Mouse (Mus musculus) ovary, postnatal 36 days (tissue): Measurements from ENCODE around the gene Manba.
"Not testable (repeated sequence)": the region's sequence is repeated elsewhere in the genome, so short reads cannot be mapped to it uniquely, and the experiment has no call there.

Experiments
- DNase-seq: peaks from one replicate; pipeline ENCODE4 v3.0.0; 2022; ENCODE audit warnings: low spot score, mixed read lengths

The Manba gene

GRCm38 (mm10) chr3:135486351-135486750 lies 940 bp downstream of the Manba start:
- DNase-seq = no peak

GRCm38 (mm10) chr3:135487803-135488202 lies 2.4 kb downstream of the Manba start:
- DNase-seq = no peak

GRCm38 (mm10) chr3:135489865-135490520 lies 4.6 kb downstream of the Manba start:
- no peak for DNase-seq

- no peak for DNase-seq
Measured at GRCm38 (mm10) chr3:135491102-135491501, 5.7 kb downstream of the Manba start.

DNA sequence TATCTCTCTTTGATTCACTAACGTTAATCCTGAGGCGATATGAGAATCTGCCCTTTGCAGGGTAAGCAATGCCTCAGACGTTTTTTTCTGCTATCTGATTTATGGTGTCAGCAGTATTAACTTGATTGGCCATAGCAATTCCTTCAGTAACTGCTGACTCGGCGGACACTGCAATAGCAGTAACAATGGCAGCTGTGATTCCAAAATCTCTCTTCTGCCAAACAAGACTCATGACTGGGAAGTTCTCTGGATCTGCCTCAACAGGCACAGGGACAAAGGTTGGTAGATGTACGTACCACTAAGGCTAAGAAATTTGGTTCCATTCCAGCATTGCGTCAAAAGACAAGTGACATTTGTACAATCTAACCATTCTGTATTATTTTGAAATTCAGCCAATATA lies 7.9 kb downstream of the Manba start:
- not testable (repeated sequence) for DNase-seq

DNA sequence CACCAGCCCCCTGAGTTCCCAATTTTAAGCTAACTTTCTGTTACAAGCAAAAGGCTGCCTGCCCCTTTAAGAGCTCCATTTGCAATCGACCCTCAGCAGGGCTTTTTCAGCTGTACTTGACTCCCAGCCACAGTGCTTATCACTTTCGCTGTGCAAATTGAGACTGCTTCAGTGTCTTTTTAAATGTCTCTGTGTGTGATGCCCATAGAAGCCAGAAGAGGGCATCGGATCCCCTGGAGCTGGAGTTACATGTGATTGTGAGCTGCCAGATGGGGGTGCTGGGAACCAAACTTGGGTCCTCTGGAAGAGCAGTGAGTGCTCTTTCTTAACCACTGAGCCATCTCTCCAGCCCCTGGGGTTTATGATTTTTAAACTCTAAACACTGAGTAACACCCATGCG lies 12.5 kb downstream of the Manba start:
- not testable (repeated sequence) for DNase-seq

DNA sequence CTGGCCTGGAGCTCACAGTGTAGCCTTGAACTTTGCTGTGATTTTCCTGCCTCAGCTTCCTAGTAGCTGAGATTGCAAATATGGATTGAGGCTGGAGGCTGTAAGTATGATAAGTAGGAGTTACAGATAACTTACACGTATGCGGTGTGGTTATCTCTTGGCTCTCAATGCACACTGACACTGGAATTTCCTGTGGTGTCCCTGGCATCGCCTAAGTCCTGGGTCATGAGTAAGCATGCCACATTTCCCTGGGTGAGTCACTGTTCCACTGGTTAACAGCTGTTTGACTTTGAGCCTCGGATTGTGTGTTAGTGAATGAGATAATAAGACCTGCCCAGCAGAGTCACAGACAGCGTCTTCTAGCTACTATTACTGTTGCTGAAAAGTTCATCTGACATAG lies 13.5 kb downstream of the Manba start:
- no peak for DNase-seq

GRCm38 (mm10) chr3:135503160-135503559 lies 17.7 kb downstream of the Manba start:
- DNase-seq = no peak

DNA sequence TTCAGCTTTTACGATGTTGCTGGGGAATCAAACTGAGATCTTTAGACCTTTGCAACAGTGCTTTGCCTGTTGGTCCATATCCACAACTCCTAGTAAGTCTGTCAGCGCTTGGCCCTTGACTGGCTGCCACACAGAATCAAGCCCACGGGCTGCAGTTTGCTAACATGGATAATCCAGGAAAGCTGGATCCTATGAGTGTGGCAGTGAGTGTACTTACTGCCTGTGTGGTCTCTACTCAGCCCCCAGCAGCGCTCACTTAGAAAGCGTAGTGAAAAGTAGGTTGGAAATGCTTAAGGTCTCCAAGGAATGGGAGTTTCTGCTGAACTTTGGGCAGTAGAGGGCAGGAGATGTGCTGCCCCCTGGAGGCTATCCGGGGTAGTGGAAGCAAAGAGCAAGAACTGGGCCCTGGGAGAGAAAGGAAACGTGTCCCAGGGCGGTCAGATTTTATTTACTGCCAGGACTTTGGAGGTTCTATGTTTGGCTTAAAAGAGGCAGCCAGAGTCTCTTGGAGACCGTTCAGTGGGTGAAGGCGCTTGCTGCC lies 20.0 kb downstream of the Manba start:
- DNase-seq = peak; percentile 58

DNA sequence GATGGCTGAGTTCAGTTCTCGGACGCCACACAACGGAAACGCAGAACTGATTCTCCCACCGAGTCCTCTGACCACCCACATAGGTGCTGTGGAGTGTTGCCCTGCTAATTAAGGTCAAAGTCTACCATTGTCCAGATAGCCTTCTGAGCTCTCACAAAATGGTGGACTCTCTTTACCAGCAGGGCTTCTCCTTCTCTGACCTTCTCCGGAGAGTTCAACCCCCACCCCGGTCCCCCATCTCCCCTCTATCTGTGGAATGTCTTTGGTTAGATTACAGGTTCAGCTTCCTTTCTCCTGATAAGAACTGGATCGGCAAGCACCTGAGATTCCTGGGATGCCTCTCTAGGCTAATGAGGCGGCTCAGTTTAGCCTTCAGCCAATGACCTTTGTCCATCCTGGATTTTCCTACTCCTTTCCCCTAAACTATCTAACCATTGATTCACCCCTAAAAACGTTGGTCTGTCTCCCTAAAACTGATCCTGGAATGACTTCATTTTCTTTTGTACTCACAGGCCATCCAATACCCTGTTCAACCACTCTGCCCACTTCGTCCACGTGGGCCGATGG lies 20.6 kb downstream of the Manba start:
- DNase-seq = no peak

DNA sequence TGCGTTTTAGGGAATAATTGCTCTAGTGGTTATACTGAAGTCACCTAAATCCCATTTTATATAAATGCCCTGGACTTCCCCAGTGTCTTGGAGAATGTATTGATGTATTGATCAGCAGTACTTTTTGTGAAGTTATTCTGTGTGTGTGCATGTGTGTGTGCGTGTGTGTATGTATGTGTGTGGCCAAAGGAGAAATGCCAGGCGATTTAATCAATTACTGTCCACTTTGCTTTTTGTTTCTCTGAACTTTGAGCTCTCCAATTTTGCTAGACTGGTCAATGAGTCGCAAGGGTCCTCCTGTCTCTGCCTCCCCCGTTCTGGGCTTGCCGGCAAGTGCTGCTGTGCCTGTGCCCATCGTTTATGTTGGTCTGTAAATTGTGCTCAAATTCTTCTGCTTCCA lies 22.1 kb downstream of the Manba start:
- DNase-seq = no peak

- no peak for DNase-seq
Measured at GRCm38 (mm10) chr3:135508191-135508590, 22.8 kb downstream of the Manba start.

GRCm38 (mm10) chr3:135510372-135510771 lies 25.0 kb downstream of the Manba start:
- DNase-seq = no peak

- DNase-seq = no peak
Measured at GRCm38 (mm10) chr3:135511683-135512082, 26.3 kb downstream of the Manba start.

GRCm38 (mm10) chr3:135513270-135513669 lies 27.9 kb downstream of the Manba start:
- no peak for DNase-seq

DNA sequence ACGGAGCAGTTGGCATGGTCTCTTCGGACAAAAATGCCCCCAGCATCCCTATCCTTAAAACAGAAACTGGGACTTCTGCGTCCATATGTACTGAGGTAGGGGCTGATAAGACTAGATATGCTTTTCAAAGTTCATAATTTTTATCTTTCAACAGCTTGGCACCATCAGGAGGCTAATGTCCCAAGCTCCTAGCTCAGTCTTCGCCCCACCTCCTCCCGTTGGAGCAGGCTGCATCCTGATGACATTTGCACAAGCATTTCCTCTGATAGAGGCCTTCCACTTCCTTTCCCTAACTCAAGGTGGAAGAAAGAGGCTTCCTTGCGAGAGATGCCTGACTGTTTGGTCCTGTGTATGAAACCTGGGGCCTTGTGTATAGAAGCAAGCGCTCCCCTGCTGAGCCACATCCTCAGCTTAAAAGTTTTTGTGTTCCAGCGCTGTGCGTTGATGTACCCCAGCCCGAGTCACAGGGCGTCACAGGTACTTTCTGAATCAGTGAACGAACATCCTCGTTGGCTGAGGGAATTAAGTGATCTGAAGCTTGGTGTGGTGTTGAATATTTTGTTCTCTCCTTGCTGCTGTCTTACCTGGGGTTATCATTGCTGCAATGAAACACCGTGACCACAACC lies 28.5 kb downstream of the Manba start:
- DNase-seq = no peak

DNA sequence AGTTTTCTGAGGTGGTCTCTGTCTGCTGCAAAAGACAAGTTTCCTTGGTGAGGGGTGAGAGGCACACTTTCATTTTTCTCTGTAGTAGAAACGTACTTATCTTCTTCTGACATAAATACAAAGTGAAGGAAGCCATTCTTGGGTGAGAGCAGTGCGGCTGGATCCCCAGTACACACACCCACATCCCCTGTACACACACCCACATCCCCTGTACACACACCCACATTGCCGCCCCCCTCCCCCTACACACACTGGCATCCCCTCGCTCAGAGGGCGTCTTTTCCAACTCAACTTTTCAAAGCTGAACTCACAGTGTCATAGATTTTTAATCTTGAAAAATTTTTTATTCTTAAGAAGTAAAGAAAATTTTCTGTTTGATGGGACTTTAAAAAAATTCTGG lies 29.8 kb downstream of the Manba start:
- DNase-seq = no peak

- no peak for DNase-seq
Measured at GRCm38 (mm10) chr3:135516891-135517290, 31.5 kb downstream of the Manba start.

DNA sequence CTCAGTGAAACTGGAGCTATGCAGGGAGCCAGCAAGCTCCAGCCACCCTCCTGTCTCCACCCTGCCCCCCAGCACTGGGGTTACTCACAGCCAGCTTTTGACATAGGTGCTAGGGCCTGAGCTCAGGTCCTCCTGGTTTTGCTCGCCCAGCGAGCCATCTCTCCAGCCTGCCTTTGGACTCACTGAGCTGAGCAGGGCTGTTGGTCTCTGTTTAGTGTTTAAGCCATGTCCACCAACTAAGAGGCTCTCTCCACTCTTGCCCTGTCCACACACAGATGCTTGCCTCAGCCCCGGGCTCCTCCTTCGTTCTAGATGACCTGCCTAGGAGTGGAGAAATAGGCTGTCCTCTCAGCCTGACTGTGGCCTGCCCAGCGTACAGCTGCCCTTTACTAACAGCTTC lies 33.5 kb downstream of the Manba start:
- DNase-seq = no peak

DNA sequence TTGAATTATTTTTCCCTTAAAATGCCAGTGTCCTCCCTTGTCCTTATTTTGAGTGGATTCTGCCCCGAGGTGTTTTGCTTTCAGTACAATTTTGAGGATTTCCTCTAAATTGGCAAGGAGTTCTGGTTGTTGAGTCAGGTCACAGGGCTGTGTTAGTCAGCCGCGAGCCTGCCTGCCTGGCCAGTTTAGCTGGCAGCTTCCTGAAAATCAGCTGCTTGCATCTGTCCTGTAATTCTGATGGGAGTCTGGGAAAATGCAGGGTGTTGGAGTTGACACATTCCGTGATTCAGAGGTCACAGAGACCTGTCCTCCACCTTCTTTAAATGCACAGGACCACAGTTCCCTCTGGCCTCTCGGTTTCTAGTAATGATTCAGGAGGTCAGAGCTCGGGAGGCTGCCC lies 34.2 kb downstream of the Manba start:
- DNase-seq = no peak

GRCm38 (mm10) chr3:135521963-135522362 lies 36.6 kb downstream of the Manba start:
- DNase-seq = peak; percentile 45

GRCm38 (mm10) chr3:135522618-135523355 lies 37.4 kb downstream of the Manba start:
- no peak for DNase-seq

DNA sequence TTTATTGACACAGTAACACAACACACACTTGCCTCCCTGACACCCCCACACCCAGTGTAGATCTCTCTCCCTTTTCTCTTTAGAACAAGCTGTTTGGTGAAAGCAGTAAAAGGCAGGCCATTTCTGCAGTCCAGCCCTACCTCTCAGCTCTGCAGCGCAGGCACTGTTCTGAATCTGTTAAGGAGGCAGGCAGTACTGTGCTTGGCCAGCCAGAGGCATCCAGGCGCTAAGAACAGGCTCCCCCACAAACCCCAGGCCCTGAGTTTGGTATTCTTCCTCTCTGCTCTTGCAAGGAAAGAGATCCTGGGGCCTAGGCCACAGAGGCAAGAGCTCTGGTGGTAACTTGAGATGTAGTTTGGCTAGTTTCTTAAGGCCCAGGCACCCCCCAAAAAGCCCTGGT lies 39.5 kb downstream of the Manba start:
- DNase-seq = not testable (repeated sequence)
